Mouse (Mus musculus): Measurements from ENCODE around the gene Ppdpf.

GRCm38 (mm10) chr2:181237251-181238014 lies 50.4 kb downstream of the Ppdpf start:
- TF ChIP-seq CTCF (IDR thresholded peaks at IDR 0.05; ENCODE audit: extremely low read depth, insufficient read length, insufficient replicate concordance, low read depth, low read length) = no peak
- TF ChIP-seq POLR2A (IDR thresholded peaks at IDR 0.05; ENCODE audit: low read depth, low read length) = no peak

All from small intestine, adult 2 months (tissue).